Mouse (Mus musculus) hindbrain, embryonic 14.5 days (tissue): ENCODE results near the gene Foxp1. TPM values are rescaled to one million over a fixed set of nuclear protein-coding genes. Genes with fewer than 3 reads are reported as not detected.

ENCODE experiments used
- ATAC-seq: fragments of 200-750 bp; cut with Nextera tagmentation; 2 replicates; pipeline ENCODE4 v1.8.0; 2017; ENCODE audit warnings: moderate number of reproducible peaks, mild to moderate bottlenecking, moderate TSS enrichment, moderate library complexity; ENCODE audit not compliant: low FRiP score
- DNase-seq: peaks from one replicate; pipeline ENCODE4 v3.0.0-alpha.2; 2015; ENCODE audit warnings: low spot score
- H3K27ac ChIP-seq: fragments of 300-500 bp; sonication (generic); 2 replicates; pipeline ENCODE4 v1.5.1; 2014; ENCODE audit warnings: mild to moderate bottlenecking, moderate library complexity
- H3K27me3 ChIP-seq: fragments of 300-500 bp; sonication (generic); 2 replicates; pipeline ENCODE4 v1.6.1; 2014; ENCODE audit warnings: mild to moderate bottlenecking, low read length, mixed read lengths; ENCODE audit not compliant: control insufficient read depth, insufficient read depth
- H3K36me3 ChIP-seq: fragments of 300-500 bp; sonication (generic); replicated peaks from 2 replicates; pipeline ENCODE4 v1.6.1; 2014; ENCODE audit not compliant: control insufficient read depth, insufficient read depth
- H3K4me1 ChIP-seq: fragments of 300-500 bp; sonication (generic); replicated peaks from 2 replicates; pipeline ENCODE4 v1.6.1; 2014; ENCODE audit warnings: antibody characterized with exemption, low read length, mixed read lengths; ENCODE audit not compliant: control insufficient read depth, insufficient read depth
- H3K4me2 ChIP-seq: fragments of 300-500 bp; sonication (generic); replicated peaks from 2 replicates; pipeline ENCODE4 v1.6.1; 2014; ENCODE audit warnings: mild to moderate bottlenecking, moderate library complexity
- H3K4me3 ChIP-seq: fragments of 300-500 bp; sonication (generic); replicated peaks from 2 replicates; pipeline ENCODE4 v1.5.1; 2014; ENCODE audit warnings: mild to moderate bottlenecking, low read length
- H3K9ac ChIP-seq: fragments of 300-500 bp; sonication (generic); 2 replicates; pipeline ENCODE4 v1.6.1; 2014
- H3K9me3 ChIP-seq: fragments of 300-500 bp; sonication (generic); 2 replicates; pipeline ENCODE4 v1.6.1; 2016; ENCODE audit warnings: low read length; ENCODE audit not compliant: control insufficient read depth
- WGBS: fragments of 180-500 bp; shearing (Covaris S2); extraction: QIAGEN DNeasy Blood & Tissue Kit; methylation state at CpG from one replicate; pipeline ENCODE4 v1.1.7; 2014; 5-methylcytosine and 5-hydroxymethylcytosine counted together
- polyA plus RNA-seq: library from polyadenylated mRNA; unstranded; fragments of >200 nt; fragmentation: Nextera tagmentation; extraction: Ambion mirVana; gene quantifications from 2 replicates; pipeline ENCODE4 v1.2.1, GENCODE M21; 2014

Gene Foxp1
- polyA plus RNA-seq, 1 experiment from 2014 or later: 68.3 TPM

DNA sequence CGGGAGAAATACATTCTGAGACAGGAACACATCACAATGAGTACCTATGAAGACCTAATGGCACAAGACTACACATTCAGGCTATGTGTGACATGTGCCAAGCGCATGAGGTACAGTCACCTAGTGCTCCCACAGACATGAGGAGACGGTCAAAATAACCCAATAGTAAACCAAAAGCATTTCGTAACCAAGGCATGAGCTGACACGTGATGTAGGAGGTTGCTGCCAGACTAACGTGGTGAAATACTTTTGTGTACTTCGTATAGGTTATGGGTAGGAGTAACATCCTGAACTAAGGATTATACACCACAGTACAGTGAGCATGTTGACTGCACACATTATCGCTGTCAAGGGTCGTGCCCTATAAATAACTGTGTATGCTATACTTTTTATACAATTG, 520.9 kb downstream of the Foxp1 start:
- WGBS: 96% methylated on average over 9 of the region's 9 CpGs
- no peak overlapping the region for H3K9ac ChIP-seq
- peaks cover 9% of the 10 kb centered on the region; the same call in 1 of the 2 replicates for H3K36me3 ChIP-seq
- ATAC-seq: no peak
- H3K9me3 ChIP-seq: no peaks in the 10 kb centered on the region
- H3K27ac ChIP-seq: no peak overlapping the region
- H3K4me1 ChIP-seq: peaks cover 24% of the 10 kb centered on the region
- DNase-seq: no peak
- no peak overlapping the region for H3K4me2 ChIP-seq
- no peak overlapping the region for H3K4me3 ChIP-seq
- H3K27me3 ChIP-seq: no peaks in the 10 kb centered on the region

DNA sequence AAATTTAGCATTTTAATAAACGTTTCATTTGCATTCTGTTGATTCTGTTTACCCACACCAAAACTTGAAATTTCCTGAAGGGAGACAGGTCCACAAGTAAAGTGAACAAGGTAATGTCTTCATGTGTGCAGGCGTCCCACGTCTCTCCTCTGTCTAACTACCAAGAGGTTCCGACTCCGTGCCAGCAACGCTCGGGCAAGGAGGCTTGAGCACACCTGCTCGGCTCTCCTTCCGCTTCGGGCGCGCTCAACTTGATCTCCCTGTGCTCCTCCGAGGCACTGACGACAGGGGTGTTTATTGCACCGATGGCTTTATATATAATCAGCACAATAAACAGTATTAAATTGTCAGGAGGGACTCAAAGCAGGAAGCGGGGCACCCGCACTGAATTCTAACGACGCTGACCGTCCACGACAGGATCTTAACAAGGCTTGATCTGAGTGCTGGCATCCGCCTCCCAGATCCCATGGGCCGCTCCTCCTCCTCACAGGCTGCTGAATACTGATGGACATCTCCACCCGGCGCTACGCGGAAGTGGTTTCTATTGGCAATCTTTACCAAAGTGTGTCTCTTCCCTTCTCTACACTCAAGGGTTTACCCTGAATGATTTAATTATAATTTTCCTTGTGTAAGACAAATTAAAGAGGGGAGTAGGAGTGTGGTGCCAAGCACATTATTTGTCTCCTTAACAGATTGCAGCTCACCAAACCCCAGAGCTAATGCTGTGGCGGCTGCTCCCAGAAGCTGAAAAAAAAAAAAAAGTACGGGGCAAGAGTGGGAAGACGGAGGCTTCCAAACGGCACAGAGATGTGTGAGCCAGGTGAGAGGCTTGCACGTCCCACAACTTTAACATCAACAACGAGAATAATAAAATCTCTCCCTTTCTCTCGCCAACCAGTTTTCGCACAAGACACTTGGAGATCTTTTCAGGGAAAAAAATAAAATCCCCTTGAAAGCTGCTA, 523.3 kb downstream of the Foxp1 start:
- Histone ChIP-seq H3K4me3 (peak overlapping the region; percentile 9), H3K9me3 (no peaks in the 10 kb centered on the region), H3K4me1 (peaks cover 20% of the 10 kb centered on the region), H3K4me2 (peak overlapping the region; percentile 46), H3K9ac (peak overlapping the region; percentile 35), H3K27me3 (no peaks in the 10 kb centered on the region), H3K27ac (no peak overlapping the region), H3K36me3 (peaks cover 9% of the 10 kb centered on the region; the same call in 1 of the 2 replicates)
- WGBS: 54% methylated on average over 35 of the region's 35 CpGs
- ATAC-seq (peak; percentile 34; the same call in 1 of the 2 replicates), DNase-seq (no peak)

DNA sequence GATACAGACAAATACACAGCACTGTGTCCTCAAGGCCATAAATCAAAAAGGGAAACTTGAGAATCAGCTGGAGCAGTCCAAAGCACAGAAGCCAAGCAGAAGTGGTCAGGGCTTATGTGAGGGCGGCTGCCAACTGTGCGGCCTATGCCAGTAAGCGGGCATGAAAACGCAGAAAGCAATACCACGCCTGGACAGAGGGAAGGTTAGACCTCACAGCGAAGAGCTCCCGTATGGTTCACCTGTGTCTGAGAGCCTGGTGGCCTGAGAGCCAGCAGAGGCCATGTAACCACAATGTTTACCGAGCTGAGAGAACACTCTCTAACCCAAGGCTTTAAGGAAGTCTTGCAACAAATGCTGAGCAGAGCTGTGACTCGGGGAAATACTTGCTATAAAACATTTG, 524.8 kb downstream of the Foxp1 start:
- H3K4me2 ChIP-seq: no peak overlapping the region
- H3K4me1 ChIP-seq: peaks cover 26% of the 10 kb centered on the region
- 86% methylated on average over 9 of the region's 9 CpGs for WGBS

GRCm38 (mm10) chr6:98996822-98997221, 525.7 kb downstream of the Foxp1 start:
- no peak overlapping the region for H3K9ac ChIP-seq
- no peak overlapping the region for H3K27ac ChIP-seq
- peaks cover 26% of the 10 kb centered on the region for H3K4me1 ChIP-seq
- DNase-seq (no peak), ATAC-seq (no peak)
- no peaks in the 10 kb centered on the region for H3K36me3 ChIP-seq
- no peak overlapping the region for H3K4me2 ChIP-seq
- H3K4me3 ChIP-seq: no peak overlapping the region
- WGBS: 93% methylated on average over 2 of the region's 2 CpGs
- H3K27me3 ChIP-seq: no peaks in the 10 kb centered on the region
- no peaks in the 10 kb centered on the region for H3K9me3 ChIP-seq

More for the DNA sequence above, 524.8 kb downstream of the Foxp1 start:
- no peak overlapping the region for H3K27ac ChIP-seq
- H3K4me3 ChIP-seq: no peak overlapping the region
- peaks cover 4% of the 10 kb centered on the region; the same call in 1 of the 2 replicates for H3K36me3 ChIP-seq
- H3K27me3 ChIP-seq: no peaks in the 10 kb centered on the region
- no peaks in the 10 kb centered on the region for H3K9me3 ChIP-seq
- ATAC-seq: no peak
- H3K9ac ChIP-seq: no peak overlapping the region
- no peak for DNase-seq

- WGBS: 88% methylated on average over 1 of the region's 1 CpGs
- DNase-seq: no peak
- no peaks in the 10 kb centered on the region for H3K27me3 ChIP-seq
- no peak overlapping the region for H3K4me3 ChIP-seq
- no peak overlapping the region for H3K9ac ChIP-seq
- H3K36me3 ChIP-seq: no peaks in the 10 kb centered on the region
- no peak overlapping the region for H3K4me2 ChIP-seq
- no peak overlapping the region for H3K27ac ChIP-seq
- no peak for ATAC-seq
- H3K9me3 ChIP-seq: no peaks in the 10 kb centered on the region
- peaks cover 25% of the 10 kb centered on the region for H3K4me1 ChIP-seq
Observed at GRCm38 (mm10) chr6:98996346-98996745, 526.2 kb downstream of the Foxp1 start.

- Histone ChIP-seq H3K36me3 (no peaks in the 10 kb centered on the region), H3K9ac (no peak overlapping the region), H3K4me1 (peaks cover 23% of the 10 kb centered on the region), H3K9me3 (no peaks in the 10 kb centered on the region), H3K27ac (no peak overlapping the region), H3K4me2 (no peak overlapping the region), H3K27me3 (no peaks in the 10 kb centered on the region), H3K4me3 (no peak overlapping the region)
- no peak for ATAC-seq
- 70% methylated on average over 4 of the region's 4 CpGs for WGBS
- no peak for DNase-seq
Observed at GRCm38 (mm10) chr6:98995681-98996080, 526.8 kb downstream of the Foxp1 start.

DNA sequence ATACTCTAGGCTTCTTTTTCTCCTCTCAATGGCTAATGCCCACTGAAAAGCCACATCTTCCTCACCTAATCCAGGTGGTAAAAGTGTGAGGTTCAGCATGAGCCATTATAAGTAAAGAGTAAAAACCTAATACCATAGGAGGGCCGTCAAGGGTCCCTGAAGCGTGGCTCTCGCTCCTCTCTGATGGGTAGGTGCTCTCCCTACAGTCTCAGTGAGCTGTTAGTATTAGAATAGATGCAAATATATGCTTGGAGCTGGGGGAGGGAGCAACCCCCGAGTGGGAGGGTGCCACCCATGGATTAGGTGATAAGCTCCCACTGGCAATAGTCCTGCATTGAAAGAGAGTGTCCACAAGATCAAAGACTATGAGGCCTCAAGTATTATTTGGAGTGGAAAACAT, 527.6 kb downstream of the Foxp1 start:
- Histone ChIP-seq H3K27ac (peak overlapping the region; percentile 20; the same call in 1 of the 2 replicates), H3K36me3 (no peaks in the 10 kb centered on the region), H3K4me1 (peaks cover 22% of the 10 kb centered on the region), H3K4me2 (no peak overlapping the region), H3K9ac (no peak overlapping the region), H3K4me3 (no peak overlapping the region), H3K27me3 (no peaks in the 10 kb centered on the region), H3K9me3 (no peaks in the 10 kb centered on the region)
- 72% methylated on average over 4 of the region's 4 CpGs for WGBS
- ATAC-seq: no peak
- DNase-seq: no peak

- Histone ChIP-seq H3K4me2 (peak overlapping the region; percentile 23), H3K27me3 (no peaks in the 10 kb centered on the region), H3K4me3 (no peak overlapping the region), H3K9me3 (no peaks in the 10 kb centered on the region), H3K9ac (no peak overlapping the region), H3K36me3 (no peaks in the 10 kb centered on the region), H3K27ac (peak overlapping the region; percentile 20), H3K4me1 (peaks cover 15% of the 10 kb centered on the region)
- ATAC-seq: peak; percentile 85
- WGBS: 17% methylated on average over 21 of the region's 21 CpGs
- peak; percentile 51 for DNase-seq
Observed at GRCm38 (mm10) chr6:98994104-98994787, 528.3 kb downstream of the Foxp1 start.

GRCm38 (mm10) chr6:98993231-98993630, 529.3 kb downstream of the Foxp1 start:
- WGBS: 64% methylated on average over 3 of the region's 3 CpGs
- H3K4me2 ChIP-seq: no peak overlapping the region
- no peak overlapping the region for H3K9ac ChIP-seq
- no peak for ATAC-seq
- no peaks in the 10 kb centered on the region for H3K27me3 ChIP-seq
- H3K4me3 ChIP-seq: no peak overlapping the region
- H3K36me3 ChIP-seq: no peaks in the 10 kb centered on the region
- no peaks in the 10 kb centered on the region for H3K9me3 ChIP-seq
- H3K27ac ChIP-seq: no peak overlapping the region
- H3K4me1 ChIP-seq: peaks cover 11% of the 10 kb centered on the region; the same call in 1 of the 2 replicates
- DNase-seq: no peak
